Comparison of ENCODE assay signal across 17 mouse cellular contexts in genomic region chr17:58370089-58370488, GRCm38 (mm10).
"Had no signal": no experiment of that assay in that cellular context is flagged by ENCODE, and none has a peak within 500 bp of the region (broad histone marks: within the 10 kb centered on the region; RNA-seq: fewer than 3 reads in every experiment).

No protein-coding gene starts in this region.

- H3K4me2 ChIP-seq: lung, embryonic 15.5 days; midbrain, embryonic 11.5 days; midbrain, embryonic 13.5 days; midbrain, embryonic 15.5 days; neural tube, embryonic 12.5 days; stomach, embryonic 15.5 days had no signal

- H3K9me3 ChIP-seq: lung, embryonic 15.5 days; megakaryocyte, embryonic 14.5 days; midbrain, embryonic 13.5 days; midbrain, embryonic 15.5 days; neural tube, embryonic 12.5 days; stomach, embryonic 15.5 days had no signal

- DNase-seq: liver, postnatal 0 days; lung, postnatal 14 days; lung, postnatal 36 days; right cerebral cortex, postnatal 14 days; thymus, adult 2 months; thymus, postnatal 25 days; thymus, postnatal 4 days had no signal

- H3K36me3 ChIP-seq: lung, embryonic 15.5 days; midbrain, embryonic 13.5 days; midbrain, embryonic 15.5 days; neural tube, embryonic 12.5 days; stomach, embryonic 15.5 days had no signal

- H3K9ac ChIP-seq: liver, postnatal 0 days; lung, embryonic 15.5 days; midbrain, embryonic 13.5 days; midbrain, embryonic 15.5 days; neural tube, embryonic 12.5 days; stomach, embryonic 15.5 days had no signal

- H3K27ac ChIP-seq: lung, embryonic 15.5 days; macrophage; midbrain, embryonic 13.5 days; midbrain, embryonic 15.5 days; neural tube, embryonic 12.5 days; stomach, embryonic 15.5 days; stomach, postnatal 0 days had no signal

- H3K4me1 ChIP-seq: lung, embryonic 15.5 days; megakaryocyte, embryonic 14.5 days; midbrain, embryonic 13.5 days; midbrain, embryonic 15.5 days; neural tube, embryonic 12.5 days; stomach, embryonic 15.5 days had no signal

- H3K27me3 ChIP-seq: lung, embryonic 15.5 days; megakaryocyte, embryonic 14.5 days; midbrain, embryonic 13.5 days; midbrain, embryonic 15.5 days; neural tube, embryonic 12.5 days; stomach, embryonic 15.5 days had no signal

- ATAC-seq: liver, postnatal 0 days; lung, postnatal 0 days; midbrain, embryonic 13.5 days; midbrain, embryonic 15.5 days had no signal

- H3K4me3 ChIP-seq: lung, embryonic 15.5 days; megakaryocyte, embryonic 14.5 days; midbrain, embryonic 13.5 days; midbrain, embryonic 15.5 days; neural tube, embryonic 12.5 days; stomach, embryonic 15.5 days had no signal
